Mouse (Mus musculus): ENCODE results near the gene Adamtsl2. TPM values are rescaled to one million over a fixed set of nuclear protein-coding genes. Genes with fewer than 3 reads are reported as not detected.

Adamtsl2 gene
- polyA plus RNA-seq, 1 experiment from 2014 or later, result 12.3 TPM

GRCm38 (mm10) chr2:27089238-27089637, 10.1 kb downstream of the Adamtsl2 start:
- Histone ChIP-seq H3K9ac (no peak overlapping the region), H3K27me3 (no peaks in the 10 kb centered on the region), H3K4me3 (no peak overlapping the region), H3K9me3 (replicated peaks) (no peaks in the 10 kb centered on the region), H3K4me1 (replicated peaks) (peaks cover 53% of the 10 kb centered on the region), H3K36me3 (no peaks in the 10 kb centered on the region), H3K4me2 (no peak overlapping the region), H3K27ac (no peak overlapping the region)
- 68% methylated on average over 1 of the region's 1 CpGs for WGBS
- ATAC-seq (replicated peaks; ENCODE audit: insufficient number of reproducible peaks, insufficient read depth, low FRiP score, low read depth), result no peak

- Histone ChIP-seq H3K4me2 (no peak overlapping the region), H3K9ac (no peak overlapping the region), H3K9me3 (replicated peaks) (no peaks in the 10 kb centered on the region), H3K4me3 (no peak overlapping the region), H3K36me3 (no peaks in the 10 kb centered on the region), H3K27ac (peak overlapping the region; percentile 69; the same call in 1 of the 2 replicates), H3K27me3 (no peaks in the 10 kb centered on the region), H3K4me1 (replicated peaks) (peaks cover 35% of the 10 kb centered on the region)
- no peak for ATAC-seq (replicated peaks; ENCODE audit: insufficient number of reproducible peaks, insufficient read depth, low FRiP score, low read depth)
- 88% methylated on average over 7 of the region's 7 CpGs for WGBS
Observed at GRCm38 (mm10) chr2:27095178-27095577, 16.0 kb downstream of the Adamtsl2 start.

GRCm38 (mm10) chr2:27096341-27096981, 17.3 kb downstream of the Adamtsl2 start:
- Histone ChIP-seq H3K4me3 (no peak overlapping the region), H3K36me3 (no peaks in the 10 kb centered on the region), H3K27ac (peak overlapping the region; percentile 69), H3K4me1 (replicated peaks) (peaks cover 35% of the 10 kb centered on the region), H3K27me3 (no peaks in the 10 kb centered on the region), H3K9me3 (replicated peaks) (no peaks in the 10 kb centered on the region), H3K4me2 (peak overlapping the region; percentile 32), H3K9ac (no peak overlapping the region)
- WGBS, result 21% methylated on average over 13 of the region's 13 CpGs
- ATAC-seq (replicated peaks; ENCODE audit: insufficient number of reproducible peaks, insufficient read depth, low FRiP score, low read depth), result peak; percentile 45

- no peak for ATAC-seq (replicated peaks; ENCODE audit: insufficient number of reproducible peaks, insufficient read depth, low FRiP score, low read depth)
- 0 out of 2 replicates have a peak overlapping the region, but pooled peaks have one; percentile 14 for H3K9ac ChIP-seq
- peaks cover 35% of the 10 kb centered on the region for H3K4me1 ChIP-seq (replicated peaks)
- H3K9me3 ChIP-seq (replicated peaks), result no peaks in the 10 kb centered on the region
- no peaks in the 10 kb centered on the region for H3K36me3 ChIP-seq
- 35% methylated on average over 6 of the region's 6 CpGs for WGBS
- H3K27ac ChIP-seq, result peak overlapping the region; percentile 69
- no peaks in the 10 kb centered on the region for H3K27me3 ChIP-seq
- H3K4me2 ChIP-seq, result 0 out of 2 replicates have a peak overlapping the region, but pooled peaks have one; percentile 32
- H3K4me3 ChIP-seq, result no peak overlapping the region
Observed at GRCm38 (mm10) chr2:27097241-27097656, 18.1 kb downstream of the Adamtsl2 start.

- Histone ChIP-seq H3K27ac (peak overlapping the region; percentile 69), H3K4me1 (replicated peaks) (peaks cover 35% of the 10 kb centered on the region), H3K9me3 (replicated peaks) (no peaks in the 10 kb centered on the region), H3K4me3 (no peak overlapping the region), H3K36me3 (no peaks in the 10 kb centered on the region), H3K9ac (no peak overlapping the region), H3K27me3 (0 out of 2 replicates have a peak, but pooled peaks cover 4% of the 10 kb centered on the region), H3K4me2 (no peak overlapping the region)
- 3% methylated on average over 6 of the region's 6 CpGs for WGBS
- peak; percentile 80 for ATAC-seq (replicated peaks; ENCODE audit: insufficient number of reproducible peaks, insufficient read depth, low FRiP score, low read depth)
Observed at GRCm38 (mm10) chr2:27097776-27098175, 18.6 kb downstream of the Adamtsl2 start.

- Histone ChIP-seq H3K4me1 (replicated peaks) (peaks cover 12% of the 10 kb centered on the region), H3K36me3 (no peaks in the 10 kb centered on the region), H3K4me2 (no peak overlapping the region), H3K4me3 (no peak overlapping the region), H3K9me3 (replicated peaks) (no peaks in the 10 kb centered on the region), H3K27me3 (peaks cover 12% of the 10 kb centered on the region), H3K9ac (no peak overlapping the region), H3K27ac (no peak overlapping the region)
- 50% methylated on average over 7 of the region's 7 CpGs for WGBS
- no peak for ATAC-seq (replicated peaks; ENCODE audit: insufficient number of reproducible peaks, insufficient read depth, low FRiP score, low read depth)
Observed at GRCm38 (mm10) chr2:27103554-27103953, 24.4 kb downstream of the Adamtsl2 start.

GRCm38 (mm10) chr2:27106816-27107215, 27.6 kb downstream of the Adamtsl2 start:
- 67% methylated on average over 3 of the region's 3 CpGs for WGBS
- H3K4me3 ChIP-seq, result no peak overlapping the region
- H3K9ac ChIP-seq, result no peak overlapping the region
- H3K9me3 ChIP-seq (replicated peaks), result no peaks in the 10 kb centered on the region
- no peak for ATAC-seq (replicated peaks; ENCODE audit: insufficient number of reproducible peaks, insufficient read depth, low FRiP score, low read depth)
- H3K27ac ChIP-seq, result no peak overlapping the region
- no peak overlapping the region for H3K4me2 ChIP-seq
- H3K36me3 ChIP-seq, result peaks cover 4% of the 10 kb centered on the region; the same call in 1 of the 2 replicates
- H3K4me1 ChIP-seq (replicated peaks), result peaks cover 10% of the 10 kb centered on the region
- peaks cover 14% of the 10 kb centered on the region for H3K27me3 ChIP-seq

- no peak for ATAC-seq (replicated peaks; ENCODE audit: insufficient number of reproducible peaks, insufficient read depth, low FRiP score, low read depth)
- WGBS, result 70% methylated on average over 2 of the region's 2 CpGs
- Histone ChIP-seq H3K4me2 (no peak overlapping the region), H3K4me1 (replicated peaks) (peaks cover 10% of the 10 kb centered on the region), H3K27ac (no peak overlapping the region), H3K4me3 (no peak overlapping the region), H3K36me3 (peaks cover 4% of the 10 kb centered on the region; the same call in 1 of the 2 replicates), H3K27me3 (peaks cover 10% of the 10 kb centered on the region), H3K9me3 (replicated peaks) (no peaks in the 10 kb centered on the region), H3K9ac (no peak overlapping the region)
Observed at GRCm38 (mm10) chr2:27108144-27108543, 29.0 kb downstream of the Adamtsl2 start.

- Histone ChIP-seq H3K4me3 (no peak overlapping the region), H3K9me3 (replicated peaks) (no peaks in the 10 kb centered on the region), H3K27me3 (peaks cover 10% of the 10 kb centered on the region), H3K27ac (no peak overlapping the region), H3K4me2 (no peak overlapping the region), H3K9ac (no peak overlapping the region), H3K4me1 (replicated peaks) (peaks cover 4% of the 10 kb centered on the region), H3K36me3 (peaks cover 4% of the 10 kb centered on the region; the same call in 1 of the 2 replicates)
- ATAC-seq (replicated peaks; ENCODE audit: insufficient number of reproducible peaks, insufficient read depth, low FRiP score, low read depth), result no peak
- WGBS, result 81% methylated on average over 5 of the region's 5 CpGs
Observed at GRCm38 (mm10) chr2:27109052-27109451, 29.9 kb downstream of the Adamtsl2 start.

- Histone ChIP-seq H3K27me3 (peaks cover 7% of the 10 kb centered on the region), H3K9ac (no peak overlapping the region), H3K4me3 (no peak overlapping the region), H3K4me2 (no peak overlapping the region), H3K4me1 (replicated peaks) (no peaks in the 10 kb centered on the region), H3K27ac (no peak overlapping the region), H3K36me3 (peaks cover 4% of the 10 kb centered on the region; the same call in 1 of the 2 replicates), H3K9me3 (replicated peaks) (no peaks in the 10 kb centered on the region)
- ATAC-seq (replicated peaks; ENCODE audit: insufficient number of reproducible peaks, insufficient read depth, low FRiP score, low read depth), result no peak
- WGBS, result 75% methylated on average over 20 of the region's 20 CpGs
Observed at GRCm38 (mm10) chr2:27112585-27112984, 33.4 kb downstream of the Adamtsl2 start.

- 86% methylated on average over 10 of the region's 10 CpGs for WGBS
- Histone ChIP-seq H3K27me3 (no peaks in the 10 kb centered on the region), H3K27ac (no peak overlapping the region), H3K4me2 (no peak overlapping the region), H3K4me1 (replicated peaks) (peaks cover 14% of the 10 kb centered on the region), H3K4me3 (no peak overlapping the region), H3K9me3 (replicated peaks) (no peaks in the 10 kb centered on the region), H3K9ac (no peak overlapping the region), H3K36me3 (peaks cover 2% of the 10 kb centered on the region; the same call in 1 of the 2 replicates)
- ATAC-seq (replicated peaks; ENCODE audit: insufficient number of reproducible peaks, insufficient read depth, low FRiP score, low read depth), result no peak
Observed at GRCm38 (mm10) chr2:27114169-27114568, 35.0 kb downstream of the Adamtsl2 start.

GRCm38 (mm10) chr2:27118452-27118851, 39.3 kb downstream of the Adamtsl2 start:
- 26% methylated on average over 4 of the region's 4 CpGs for WGBS
- Histone ChIP-seq H3K4me2 (no peak overlapping the region), H3K27ac (peak overlapping the region; percentile 41), H3K4me3 (no peak overlapping the region), H3K27me3 (peaks cover 5% of the 10 kb centered on the region; the same call in 1 of the 2 replicates), H3K9me3 (replicated peaks) (no peaks in the 10 kb centered on the region), H3K4me1 (replicated peaks) (peaks cover 46% of the 10 kb centered on the region), H3K36me3 (no peaks in the 10 kb centered on the region), H3K9ac (no peak overlapping the region)
- ATAC-seq (replicated peaks; ENCODE audit: insufficient number of reproducible peaks, insufficient read depth, low FRiP score, low read depth), result no peak

All from heart, embryonic 15.5 days (tissue).